31 mouse cellular contexts compared by ENCODE assay signal in genomic region chr13:8366087-8366486, GRCm38 (mm10).
"Had no signal": no experiment of that assay in that cellular context is flagged by ENCODE, and none has a peak within 500 bp of the region (broad histone marks: within the 10 kb centered on the region; RNA-seq: fewer than 3 reads in every experiment).

No protein-coding gene starts in this region.

- H3K4me2 ChIP-seq: limb, embryonic 12.5 days; limb, embryonic 13.5 days; liver, embryonic 11.5 days; liver, embryonic 12.5 days; liver, embryonic 13.5 days; liver, embryonic 15.5 days; lung, embryonic 14.5 days; lung, embryonic 15.5 days; midbrain, embryonic 11.5 days; midbrain, embryonic 12.5 days; midbrain, embryonic 13.5 days; midbrain, embryonic 15.5 days; neural tube, embryonic 12.5 days; neural tube, embryonic 13.5 days had no signal

- H3K36me3 ChIP-seq: limb, embryonic 12.5 days; limb, embryonic 13.5 days; liver, embryonic 12.5 days; liver, embryonic 13.5 days; liver, embryonic 15.5 days; lung, embryonic 15.5 days; midbrain, embryonic 10.5 days; midbrain, embryonic 12.5 days; midbrain, embryonic 13.5 days; midbrain, embryonic 15.5 days; neural tube, embryonic 12.5 days; neural tube, embryonic 13.5 days had no signal

- H3K9me3 ChIP-seq: limb, embryonic 12.5 days; limb, embryonic 13.5 days; liver, embryonic 12.5 days; liver, embryonic 13.5 days; liver, embryonic 15.5 days; lung, embryonic 15.5 days; megakaryocyte, embryonic 14.5 days; midbrain, embryonic 10.5 days; midbrain, embryonic 12.5 days; midbrain, embryonic 13.5 days; midbrain, embryonic 15.5 days; neural tube, embryonic 12.5 days; neural tube, embryonic 13.5 days had no signal

- H3K4me3 ChIP-seq: left cerebral cortex, adult 2 months; limb, embryonic 12.5 days; limb, embryonic 13.5 days; liver, embryonic 12.5 days; liver, embryonic 13.5 days; liver, embryonic 15.5 days; lung, embryonic 15.5 days; megakaryocyte, embryonic 14.5 days; midbrain, embryonic 10.5 days; midbrain, embryonic 12.5 days; midbrain, embryonic 13.5 days; midbrain, embryonic 15.5 days; myocyte; neural tube, embryonic 12.5 days; neural tube, embryonic 13.5 days had no signal

- H3K27ac ChIP-seq: left cerebral cortex, adult 2 months; limb, embryonic 12.5 days; limb, embryonic 13.5 days; liver, embryonic 12.5 days; liver, embryonic 13.5 days; liver, embryonic 14.5 days; liver, embryonic 15.5 days; lung, embryonic 15.5 days; macrophage; midbrain, embryonic 10.5 days; midbrain, embryonic 12.5 days; midbrain, embryonic 13.5 days; midbrain, embryonic 15.5 days; neural tube, embryonic 12.5 days; neural tube, embryonic 13.5 days had no signal

- H3K9ac ChIP-seq: limb, embryonic 12.5 days; limb, embryonic 13.5 days; liver, embryonic 12.5 days; liver, embryonic 13.5 days; liver, embryonic 14.5 days; liver, embryonic 15.5 days; lung, embryonic 14.5 days; lung, embryonic 15.5 days; midbrain, embryonic 12.5 days; midbrain, embryonic 13.5 days; midbrain, embryonic 15.5 days; neural tube, embryonic 12.5 days; neural tube, embryonic 13.5 days had no signal

- DNase-seq: left cerebral cortex, postnatal 4 days; liver; liver, embryonic 13.5 days; lung, adult 18-20 months; lung, adult 2 months; lung, postnatal 10 days; lung, postnatal 14 days; lung, postnatal 36 days; lung, postnatal 4 days; midbrain, embryonic 14.5 days had no signal

- ATAC-seq: liver, embryonic 12.5 days; lung, postnatal 0 days; midbrain, embryonic 13.5 days; midbrain, embryonic 15.5 days; midbrain, embryonic 16.5 days had no signal

- H3K27me3 ChIP-seq: limb, embryonic 12.5 days; limb, embryonic 13.5 days; liver, embryonic 12.5 days; liver, embryonic 13.5 days; liver, embryonic 15.5 days; lung, embryonic 15.5 days; megakaryocyte, embryonic 14.5 days; midbrain, embryonic 12.5 days; midbrain, embryonic 13.5 days; midbrain, embryonic 15.5 days; neural tube, embryonic 12.5 days; neural tube, embryonic 13.5 days had no signal

- H3K4me1 ChIP-seq: liver, embryonic 12.5 days; liver, embryonic 13.5 days; liver, embryonic 15.5 days; megakaryocyte, embryonic 14.5 days; midbrain, embryonic 10.5 days; midbrain, embryonic 12.5 days; midbrain, embryonic 13.5 days; midbrain, embryonic 15.5 days; neural tube, embryonic 12.5 days had no signal
